In genomic region chr15:30427342-30427741, GRCm38 (mm10) we compare ENCODE assay signal across 9 mouse cellular contexts.
DNase-seq lines count a peak whose midpoint lies in the region; ATAC-seq and TF ChIP-seq lines count a peak whose summit lies in the region.
"Had no signal": no experiment of that assay in that cellular context is flagged by ENCODE, and none has a peak within 500 bp of the region (broad histone marks: within the 10 kb centered on the region; RNA-seq: fewer than 3 reads in every experiment).

No protein-coding gene starts in this region.

- H3K27me3 ChIP-seq in intestine, embryonic 14.5 days (replicated peaks; ENCODE audit: control insufficient read depth, insufficient read depth, low read length), result no peaks in the 10 kb centered on the region
- H3K27me3 ChIP-seq in intestine, embryonic 15.5 days (replicated peaks), result no peaks in the 10 kb centered on the region
- no peaks in the 10 kb centered on the region for H3K27me3 ChIP-seq in forebrain, postnatal 0 days (ENCODE audit: insufficient read depth, low read length)
- H3K27me3 ChIP-seq in midbrain, embryonic 11.5 days (ENCODE audit: control insufficient read depth, insufficient read depth, low read length), result no peaks in the 10 kb centered on the region

- no peaks in the 10 kb centered on the region for H3K36me3 ChIP-seq in intestine, embryonic 14.5 days (ENCODE audit: control insufficient read depth, insufficient read depth, low read length)
- no peaks in the 10 kb centered on the region for H3K36me3 ChIP-seq in intestine, embryonic 15.5 days
- no peaks in the 10 kb centered on the region for H3K36me3 ChIP-seq in forebrain, postnatal 0 days (ENCODE audit: insufficient read depth)
- H3K36me3 ChIP-seq in midbrain, embryonic 11.5 days (ENCODE audit: control insufficient read depth, insufficient read depth, low read length), result no peaks in the 10 kb centered on the region

- H3K27ac ChIP-seq in intestine, embryonic 14.5 days (ENCODE audit: low read depth), result no peak overlapping the region
- no peak overlapping the region for H3K27ac ChIP-seq in intestine, embryonic 15.5 days
- no peak overlapping the region for H3K27ac ChIP-seq in forebrain, postnatal 0 days (ENCODE audit: low read depth, low read length)
- no peak overlapping the region for H3K27ac ChIP-seq in midbrain, embryonic 11.5 days (ENCODE audit: low read depth, low read length)

- WGBS in intestine, embryonic 14.5 days, result 33% methylated on average over 2 of the region's 2 CpGs
- 30% methylated on average over 2 of the region's 2 CpGs for WGBS in intestine, embryonic 15.5 days
- 16% methylated on average over 2 of the region's 2 CpGs for WGBS in forebrain, postnatal 0 days
- WGBS in midbrain, embryonic 11.5 days, result 15% methylated on average over 2 of the region's 2 CpGs

- no peaks in the 10 kb centered on the region for H3K4me1 ChIP-seq in intestine, embryonic 14.5 days (replicated peaks; ENCODE audit: control insufficient read depth, insufficient read depth, low read length)
- no peaks in the 10 kb centered on the region for H3K4me1 ChIP-seq in intestine, embryonic 15.5 days (replicated peaks)
- H3K4me1 ChIP-seq in forebrain, postnatal 0 days (ENCODE audit: insufficient read depth), result no peaks in the 10 kb centered on the region
- no peaks in the 10 kb centered on the region for H3K4me1 ChIP-seq in midbrain, embryonic 11.5 days (ENCODE audit: control insufficient read depth, insufficient read depth, low read length)

- H3K4me3 ChIP-seq in intestine, embryonic 14.5 days (ENCODE audit: low read depth, low read length), result no peak overlapping the region
- no peak overlapping the region for H3K4me3 ChIP-seq in intestine, embryonic 15.5 days (replicated peaks)
- no peak overlapping the region for H3K4me3 ChIP-seq in forebrain, postnatal 0 days (ENCODE audit: low read depth, low read length)
- H3K4me3 ChIP-seq in midbrain, embryonic 11.5 days (ENCODE audit: low read depth, low read length), result no peak overlapping the region
- H3K4me3 ChIP-seq: myocyte had no signal

- DNase-seq in intestine, embryonic 14.5 days (ENCODE audit: low spot score), result peak; percentile 56
- DNase-seq in CD4-positive helper T cell, adult 2 months (ENCODE audit: low read depth, low spot score), result peak; percentile 25
- peak; percentile 56 for DNase-seq in R1 (ENCODE audit: low read depth, low spot score)
- peak; percentile 41 for DNase-seq in forebrain, postnatal 0 days
- DNase-seq in midbrain, embryonic 11.5 days (ENCODE audit: low spot score, missing footprints), result peak; percentile 87
- DNase-seq in gastrocnemius, adult 18-20 months (ENCODE audit: low spot score), result no peak
- DNase-seq in right cerebral cortex, postnatal 36 days (ENCODE audit: low spot score in 2 of 2), result no peak

- H3K4me2 ChIP-seq in intestine, embryonic 14.5 days (ENCODE audit: low read length), result no peak overlapping the region
- no peak overlapping the region for H3K4me2 ChIP-seq in intestine, embryonic 15.5 days (replicated peaks)
- no peak overlapping the region for H3K4me2 ChIP-seq in forebrain, postnatal 0 days (ENCODE audit: low read depth)
- no peak overlapping the region for H3K4me2 ChIP-seq in midbrain, embryonic 11.5 days

- no peaks in the 10 kb centered on the region for H3K9me3 ChIP-seq in intestine, embryonic 14.5 days (ENCODE audit: control insufficient read depth, low read length)
- H3K9me3 ChIP-seq in intestine, embryonic 15.5 days, result no peaks in the 10 kb centered on the region
- H3K9me3 ChIP-seq in forebrain, postnatal 0 days (ENCODE audit: low read length), result no peaks in the 10 kb centered on the region
- no peaks in the 10 kb centered on the region for H3K9me3 ChIP-seq in midbrain, embryonic 11.5 days (ENCODE audit: control insufficient read depth, low read length)

- TF ChIP-seq CTCF in forebrain, postnatal 0 days (IDR thresholded peaks at IDR 0.05; ENCODE audit: low read depth), result peak; percentile 56

- no peak overlapping the region for H3K9ac ChIP-seq in intestine, embryonic 14.5 days (ENCODE audit: low read length)
- no peak overlapping the region for H3K9ac ChIP-seq in intestine, embryonic 15.5 days
- no peak overlapping the region for H3K9ac ChIP-seq in forebrain, postnatal 0 days
- no peak overlapping the region for H3K9ac ChIP-seq in midbrain, embryonic 11.5 days (ENCODE audit: low read length)

- no peak for ATAC-seq in intestine, embryonic 14.5 days (replicated peaks; ENCODE audit: low FRiP score, low TSS enrichment, low read depth)
- ATAC-seq in intestine, embryonic 15.5 days, result no peak
- peak; percentile 21; the same call in 1 of the 2 replicates for ATAC-seq in forebrain, postnatal 0 days
- 0 out of 2 replicates have a peak, but pooled peaks have one; percentile 55 for ATAC-seq in midbrain, embryonic 11.5 days (ENCODE audit: low FRiP score)

Comparison
In these comparisons a context has a peak if more than half of its experiments do, and no peak if none do; other contexts are left out.
1. ATAC-seq: peak in forebrain, postnatal 0 days (single experiment) and midbrain, embryonic 11.5 days (single experiment); none in intestine, embryonic 14.5 days (single experiment) and intestine, embryonic 15.5 days (single experiment).
2. DNase-seq: peak in intestine, embryonic 14.5 days (single experiment), CD4-positive helper T cell, adult 2 months (single experiment), R1 (single experiment), forebrain, postnatal 0 days (single experiment) and midbrain, embryonic 11.5 days (single experiment); none in gastrocnemius, adult 18-20 months (single experiment) and right cerebral cortex, postnatal 36 days (0 of 2).